Mouse (Mus musculus) layer of hippocampus, adult 9-10 months (tissue): ENCODE measurements at regions not wholly inside any gene's neighbourhood (a gene's known extent, or its start where the extent isn't known, plus 50 kb on each side); places are given as distances from the start of the nearest gene placed in this dataset.

ENCODE experiments used
- DNase-seq: peaks from one replicate; pipeline ENCODE4 v3.0.0; 2022; ENCODE audit warnings: low spot score

- DNase-seq = no peak
These were observed 407.6 kb downstream of the Atp6ap1l start for GRCm38 (mm10) chr13:90497573-90497972.

DNA sequence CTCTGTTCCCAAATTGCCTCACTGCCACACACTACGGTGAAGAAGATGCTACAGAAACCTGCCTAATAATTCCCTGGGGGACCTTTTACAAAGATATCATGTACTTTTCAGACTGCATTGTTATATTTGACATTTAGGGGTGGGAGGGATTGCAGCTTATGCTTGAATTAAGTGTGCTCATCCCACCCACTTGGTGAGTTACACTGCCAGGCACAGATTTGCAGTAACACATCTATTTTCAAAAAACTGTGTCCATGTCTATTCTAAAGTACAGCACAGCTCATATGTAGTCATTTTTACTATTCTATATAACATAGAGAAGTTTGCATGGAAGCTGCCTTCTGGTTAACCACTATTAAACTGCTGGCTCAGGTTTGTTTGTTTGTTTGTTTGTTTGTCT lies 404.3 kb upstream of the Xrcc4 start:
- DNase-seq = no peak

- no peak for DNase-seq
These were observed 401.9 kb upstream of the Xrcc4 start for GRCm38 (mm10) chr13:90490991-90491951.

DNA sequence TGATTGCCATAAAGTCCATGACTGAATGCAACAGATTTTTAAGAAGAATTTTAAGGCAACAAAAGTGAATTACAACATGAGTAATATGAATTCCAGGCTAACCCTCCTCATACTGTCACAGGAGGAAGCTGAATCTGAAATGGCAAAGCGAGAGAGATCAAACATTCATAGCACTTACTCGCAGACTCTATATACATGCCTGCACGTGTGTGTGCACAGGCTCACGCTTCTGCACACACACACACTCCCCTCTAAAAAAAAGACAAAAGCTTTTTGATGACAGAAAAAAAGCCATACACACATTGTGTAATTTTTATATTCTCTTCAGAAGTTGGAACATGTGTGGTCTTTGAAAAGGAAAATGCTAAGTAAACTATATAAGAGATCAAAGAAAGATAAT lies 391.1 kb upstream of the Xrcc4 start:
- DNase-seq = no peak

DNA sequence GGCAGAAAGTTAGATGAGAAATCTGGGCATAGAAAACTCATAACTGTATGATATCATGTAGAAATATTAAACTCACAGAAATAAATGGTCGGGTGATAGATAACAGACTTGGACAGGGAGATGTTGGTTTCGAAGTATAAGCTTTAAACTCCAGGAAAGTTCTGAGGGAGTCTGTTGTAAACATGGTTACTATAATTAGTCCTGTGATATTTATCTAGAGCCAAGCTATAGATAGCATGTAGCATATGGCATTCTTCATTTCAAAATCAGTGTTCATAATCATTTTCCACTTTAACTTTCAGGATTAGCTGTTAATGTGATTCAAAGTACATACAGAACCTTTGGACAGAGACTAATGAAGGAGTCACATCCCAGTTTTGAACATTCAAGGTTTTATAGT lies 387.5 kb upstream of the Xrcc4 start:
- DNase-seq = no peak

GRCm38 (mm10) chr13:90474507-90474906 lies 385.1 kb upstream of the Xrcc4 start:
- no peak for DNase-seq

- DNase-seq = no peak
These were observed 384.6 kb upstream of the Xrcc4 start for GRCm38 (mm10) chr13:90474053-90474452.

- no peak for DNase-seq
These were observed 383.8 kb upstream of the Xrcc4 start for GRCm38 (mm10) chr13:90473041-90473825.

DNA sequence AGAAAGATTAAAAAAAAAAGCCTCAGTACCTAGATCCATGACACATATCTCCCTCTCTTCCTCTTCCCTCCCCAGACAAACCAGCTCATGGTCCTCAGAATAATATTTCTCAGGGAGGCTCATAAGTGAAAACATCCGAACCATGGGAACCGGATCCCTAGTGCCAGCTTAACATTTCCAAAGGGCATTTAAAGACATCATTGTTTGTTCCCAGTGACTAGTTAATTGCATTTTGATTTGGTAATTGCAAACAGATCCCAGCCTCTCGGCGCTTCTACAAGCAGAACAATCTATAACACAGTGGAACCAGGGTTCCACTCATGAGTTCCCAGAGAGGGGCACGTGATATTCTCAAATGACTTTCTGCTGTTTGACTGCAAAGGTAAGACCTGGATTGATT lies 376.7 kb upstream of the Xrcc4 start:
- DNase-seq = no peak

GRCm38 (mm10) chr13:90464051-90464450 lies 374.6 kb upstream of the Xrcc4 start:
- no peak for DNase-seq

- DNase-seq = no peak
These were observed 374.0 kb upstream of the Xrcc4 start for GRCm38 (mm10) chr13:90463381-90463780.

DNA sequence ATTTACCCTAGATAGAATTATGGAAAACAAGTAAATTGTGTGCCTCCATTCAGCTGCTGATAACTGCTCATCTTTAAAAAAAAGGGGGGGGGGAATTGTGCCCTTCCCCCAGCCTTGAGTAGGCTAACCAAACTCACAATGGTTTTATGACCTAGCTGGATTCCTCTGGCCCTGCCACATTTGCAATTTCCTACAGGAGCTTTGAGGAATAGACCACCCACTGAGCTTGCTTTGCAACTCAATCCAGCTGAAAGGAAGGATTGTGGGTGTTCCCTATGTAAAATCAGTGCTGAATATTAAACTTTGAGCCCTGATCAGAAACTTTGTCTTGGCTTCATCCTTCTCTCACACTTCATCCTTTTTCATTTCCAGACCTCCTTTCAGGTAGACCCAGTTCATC lies 365.2 kb upstream of the Xrcc4 start:
- DNase-seq = no peak

DNA sequence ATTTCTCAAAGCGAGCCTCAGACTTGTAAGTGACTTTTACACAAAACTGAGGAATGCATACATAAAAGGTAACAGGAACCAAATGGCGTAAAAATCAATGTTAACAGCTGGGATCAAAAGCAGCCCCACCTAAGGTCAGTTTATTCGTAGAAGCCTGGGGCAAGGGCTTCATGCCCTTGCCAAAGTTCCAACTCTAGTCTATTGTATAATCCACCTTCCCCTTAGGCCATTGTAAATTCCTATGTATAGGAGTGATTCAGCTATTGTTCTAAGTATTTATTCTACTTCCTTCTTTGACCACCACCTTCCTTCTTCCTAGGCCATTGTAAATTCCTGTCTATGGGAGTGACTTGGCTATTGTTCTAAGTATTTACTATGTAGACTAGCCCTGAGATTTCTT lies 337.5 kb upstream of the Xrcc4 start:
- DNase-seq = no peak

DNA sequence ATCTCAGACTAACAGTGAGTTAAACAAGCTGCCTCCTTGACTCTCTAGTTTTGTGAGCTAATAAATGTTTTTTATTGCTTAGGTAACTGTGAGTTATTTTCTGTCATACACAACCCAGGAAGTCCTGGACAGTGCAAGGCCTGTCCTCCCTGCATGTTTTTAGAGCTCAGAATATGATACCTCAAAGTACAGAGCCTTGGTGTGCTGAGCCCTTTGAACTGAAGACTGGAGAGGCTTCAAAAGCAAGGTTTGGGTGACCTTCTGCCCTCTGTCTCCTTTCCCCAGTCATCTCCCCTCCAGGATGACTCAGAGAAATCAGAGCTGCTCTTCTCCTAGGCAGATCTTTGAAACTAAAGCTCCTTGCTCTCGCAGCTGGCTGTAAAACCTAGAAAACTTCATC lies 336.0 kb upstream of the Xrcc4 start:
- DNase-seq = no peak

DNA sequence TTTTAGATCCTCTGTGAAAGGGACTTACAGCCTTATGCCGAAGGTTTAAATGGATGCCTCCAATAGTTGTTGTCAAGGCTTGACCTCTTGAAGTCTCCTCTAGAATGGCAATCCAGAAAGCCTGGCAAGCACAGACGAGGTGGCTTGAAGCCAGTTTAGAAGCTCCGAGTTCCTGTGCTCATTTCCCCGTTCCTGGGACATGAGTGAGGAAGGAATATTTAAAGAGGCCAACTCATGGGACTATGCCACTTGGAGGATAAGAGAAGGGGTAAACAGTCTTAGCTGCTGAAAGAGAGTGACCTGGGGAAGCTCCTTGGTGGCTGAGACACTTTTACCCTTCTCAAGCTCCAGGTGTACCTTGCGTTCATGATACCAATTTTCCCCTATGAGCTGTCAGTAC lies 335.1 kb upstream of the Xrcc4 start:
- no peak for DNase-seq

DNA sequence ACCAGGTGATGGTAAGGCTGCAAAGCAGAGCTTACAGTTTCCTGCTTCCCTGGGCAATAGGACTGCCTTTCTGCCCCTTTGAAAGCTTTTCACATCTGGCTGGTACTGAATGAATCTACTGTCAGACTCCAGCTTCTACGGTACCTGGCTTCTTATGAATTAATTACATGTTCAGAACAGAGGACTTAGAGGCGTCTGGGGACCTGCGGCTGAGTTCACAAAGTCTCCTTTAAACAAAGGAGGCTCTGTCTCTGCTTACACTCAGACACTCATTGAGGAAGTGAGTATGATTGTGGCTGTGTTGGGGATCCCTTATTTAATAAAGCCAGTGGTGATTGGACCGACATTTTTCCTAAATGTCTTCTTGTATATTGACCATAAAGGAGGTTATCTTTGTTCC lies 331.6 kb upstream of the Xrcc4 start:
- DNase-seq = no peak

DNA sequence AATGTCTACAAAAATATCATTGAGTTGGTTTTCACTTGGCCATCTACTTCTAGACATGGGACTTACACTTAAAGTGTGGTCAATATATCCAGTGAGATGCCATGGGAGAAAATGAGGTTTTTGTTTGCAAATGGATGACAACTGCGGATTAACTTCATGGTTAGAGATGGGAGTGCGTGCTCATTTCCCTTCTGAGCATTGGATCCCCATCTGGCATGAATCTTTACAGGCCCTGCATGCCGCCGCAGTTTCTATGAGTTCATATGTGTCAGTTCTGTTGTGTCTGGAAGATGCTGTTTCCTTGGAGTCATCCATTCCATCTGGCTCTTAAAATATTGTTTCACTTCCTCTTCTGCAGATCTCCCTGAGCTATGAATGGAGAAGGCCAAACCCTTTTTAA lies 315.0 kb upstream of the Xrcc4 start:
- DNase-seq = no peak

DNA sequence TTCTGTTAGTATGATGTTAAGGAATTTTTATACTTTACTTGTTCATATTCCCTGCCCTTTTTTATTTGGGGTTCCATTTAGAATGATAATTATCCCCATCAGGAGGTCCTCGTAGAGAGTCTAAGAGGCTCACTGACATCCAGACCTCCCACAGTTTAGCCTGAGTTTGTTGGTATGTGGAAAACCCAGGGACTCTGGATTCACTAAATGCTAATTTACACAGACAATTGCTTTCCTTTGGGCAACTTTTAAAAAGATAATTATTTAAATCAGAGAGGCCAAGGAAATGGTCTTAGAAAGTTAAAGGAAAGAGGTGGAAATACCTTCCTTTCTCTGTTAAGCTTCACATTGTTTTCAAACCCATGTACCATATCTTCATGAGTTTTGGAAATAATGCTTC lies 312.7 kb upstream of the Xrcc4 start:
- no peak for DNase-seq

GRCm38 (mm10) chr13:90401496-90401895 lies 312.1 kb upstream of the Xrcc4 start:
- no peak for DNase-seq

DNA sequence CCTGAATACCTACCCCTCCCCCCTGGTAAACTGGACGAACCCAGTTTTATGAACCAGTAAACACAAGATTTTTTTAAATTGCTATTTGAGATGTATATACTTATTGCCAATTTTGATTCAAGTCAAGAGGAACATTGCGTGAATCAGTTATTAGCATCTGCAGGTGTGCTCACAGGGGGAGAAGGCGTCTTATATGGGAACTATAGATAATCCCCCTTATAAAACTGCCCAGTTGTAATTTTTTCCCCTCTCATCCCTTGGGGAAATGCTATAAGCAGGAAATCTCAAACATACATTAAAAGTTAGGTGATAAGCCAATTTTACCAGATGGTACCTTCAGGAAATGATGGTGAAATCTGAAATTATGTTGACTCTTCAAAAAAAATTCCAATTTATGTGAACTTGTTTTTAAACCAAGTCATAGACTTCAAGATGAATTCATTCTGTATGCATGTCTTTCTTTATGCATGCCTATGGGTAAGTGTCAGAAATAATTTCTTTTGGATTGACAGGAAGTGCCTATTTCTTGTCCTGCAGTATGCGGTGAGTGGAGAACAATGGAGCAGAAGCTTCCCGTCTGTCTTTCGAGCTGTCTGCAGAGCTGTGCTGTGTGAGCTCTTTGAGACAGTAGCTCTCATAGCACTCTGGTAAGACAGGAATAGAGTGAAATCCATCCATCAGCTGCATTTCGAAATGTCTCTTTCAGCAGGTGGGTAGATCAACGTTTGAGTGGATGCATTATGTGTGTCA lies 306.0 kb upstream of the Xrcc4 start:
- no peak for DNase-seq

DNA sequence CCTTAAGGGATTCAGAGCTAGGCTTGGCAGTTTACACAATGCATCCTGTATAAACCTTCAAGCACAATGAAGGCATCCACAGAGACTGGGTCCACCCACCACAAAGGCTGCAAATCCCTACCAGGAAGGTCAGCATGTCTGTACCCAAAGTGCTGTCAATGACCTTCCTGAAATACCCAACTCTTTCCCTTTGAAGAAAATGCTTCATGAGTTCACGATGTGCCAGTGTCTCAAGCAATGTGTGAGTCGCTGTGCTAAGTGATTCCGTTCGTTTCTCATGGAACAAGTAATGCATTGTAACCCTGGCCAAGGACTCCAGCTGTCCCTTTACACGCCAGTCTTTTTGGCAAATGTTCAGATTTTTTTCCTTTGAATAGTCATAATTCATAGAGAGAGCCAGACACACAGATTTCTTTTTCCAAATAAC lies 305.4 kb upstream of the Xrcc4 start:
- DNase-seq = no peak

DNA sequence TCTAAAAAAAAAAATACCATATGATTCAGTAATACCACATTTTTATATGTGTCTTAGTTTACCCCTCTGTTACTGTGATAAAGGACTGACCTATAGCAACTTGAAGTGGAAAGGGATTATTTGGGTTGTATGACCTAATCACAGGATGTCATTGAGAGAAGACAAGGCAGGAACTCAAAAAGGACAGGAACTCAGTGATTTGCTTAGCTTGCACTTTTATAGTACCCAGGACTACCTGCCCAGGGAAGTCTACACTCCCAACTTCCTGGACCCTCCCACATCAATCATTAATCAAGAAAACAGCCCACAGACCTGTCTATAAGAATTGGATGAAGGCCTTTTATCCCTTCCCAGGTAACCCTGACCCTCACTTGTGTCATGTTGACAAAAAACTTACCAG lies 303.0 kb upstream of the Xrcc4 start:
- no peak for DNase-seq

DNA sequence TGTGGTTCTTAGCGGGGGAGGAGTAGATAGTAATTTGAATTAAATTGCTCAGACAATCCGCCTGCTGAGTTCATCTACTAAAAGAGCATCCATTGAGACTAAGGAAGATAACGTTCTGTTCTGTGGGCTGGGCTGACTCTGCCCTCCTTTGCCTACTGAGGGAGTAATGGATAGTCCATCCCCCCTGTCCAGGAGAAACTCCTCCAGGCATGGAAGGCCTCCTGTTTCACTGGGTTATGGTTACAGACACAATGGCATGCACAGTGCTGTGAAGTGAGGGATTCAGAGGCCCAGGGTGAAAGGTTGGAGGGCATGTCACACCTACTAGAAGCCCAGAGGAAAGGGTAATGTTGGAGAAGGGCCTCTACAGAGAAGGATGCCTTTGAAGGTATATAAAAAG lies 287.2 kb upstream of the Xrcc4 start:
- no peak for DNase-seq
